ENCODE assay signal across 8 mouse cellular contexts in the genomic region with DNA sequence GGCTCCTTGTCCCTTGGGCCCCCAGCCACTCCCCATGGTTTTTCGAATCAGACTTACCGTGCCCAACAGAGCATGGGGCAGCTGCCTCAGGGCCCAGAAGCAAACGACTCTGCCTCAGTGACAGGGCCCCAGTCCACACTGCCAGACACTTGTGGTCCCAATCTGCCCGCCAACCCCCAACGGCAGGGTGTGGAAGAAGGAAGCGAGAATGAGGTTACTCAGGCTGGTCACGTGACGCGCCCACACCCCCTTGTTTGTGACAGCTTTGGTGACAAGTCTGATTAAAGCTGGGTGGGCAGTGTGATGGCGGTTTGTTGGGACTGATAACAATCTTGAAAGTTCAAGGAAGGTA. TPM values are rescaled to one million over a fixed set of nuclear protein-coding genes. Genes with fewer than 3 reads are reported as not detected.
DNase-seq lines count a peak whose midpoint lies in the region; TF ChIP-seq lines count a peak whose summit lies in the region.

No protein-coding gene starts in this region.

- H3K9me3 ChIP-seq in erythroblast, embryonic 14.5 days (ENCODE audit: control insufficient read depth, low read length) = no peaks in the 10 kb centered on the region

- peak; percentile 98 for TF ChIP-seq POLR2A in thymus, adult 2 months (IDR thresholded peaks at IDR 0.05; ENCODE audit: control insufficient read depth, extremely low read depth, insufficient read depth, low read length, poor library complexity)

- no peak for TF ChIP-seq CTCF in thymus, adult 2 months (IDR thresholded peaks at IDR 0.05; ENCODE audit: borderline replicate concordance, control insufficient read depth, extremely low read depth, insufficient read depth, low read length, poor library complexity)

- peak overlapping the region; percentile 45 for H3K4me3 ChIP-seq in erythroblast, embryonic 14.5 days (replicated peaks)
- peak overlapping the region; percentile 88 for H3K4me3 ChIP-seq in thymus, adult 2 months (ENCODE audit: control insufficient read depth, insufficient read depth, low read length)

- DNase-seq in layer of hippocampus, adult 11-12 months (ENCODE audit: low spot score) = peak; percentile 75
- DNase-seq in layer of hippocampus, adult 18-20 months (ENCODE audit: low spot score in 2 of 2) = no peak
- DNase-seq in lung, postnatal 10 days = peak; percentile 66
- DNase-seq in thymus, adult 2 months = peak; percentile 94
- no peak for DNase-seq in embryo, embryonic 10.5 days (ENCODE audit: low spot score)
- no peak for DNase-seq in adrenal gland, adult 18-20 months (ENCODE audit: low spot score in 2 of 2)
- no peak for DNase-seq in left cerebral cortex, adult 8-10 months (ENCODE audit: low spot score in 2 of 2)

- H3K36me3 ChIP-seq in erythroblast, embryonic 14.5 days (ENCODE audit: control insufficient read depth) = no peaks in the 10 kb centered on the region
- H3K36me3 ChIP-seq in thymus, adult 2 months (ENCODE audit: control insufficient read depth, insufficient read depth, low read length) = peaks cover under 1% of the 10 kb centered on the region; the same call in 1 of the 2 replicates

- peaks cover 22% of the 10 kb centered on the region for H3K4me1 ChIP-seq in erythroblast, embryonic 14.5 days (ENCODE audit: control insufficient read depth)
- peaks cover 65% of the 10 kb centered on the region for H3K4me1 ChIP-seq in thymus, adult 2 months (replicated peaks; ENCODE audit: control insufficient read depth, insufficient read depth, low read length)

- no peaks in the 10 kb centered on the region for H3K27me3 ChIP-seq in erythroblast, embryonic 14.5 days (ENCODE audit: control insufficient read depth)
- H3K27me3 ChIP-seq in thymus, adult 2 months (ENCODE audit: control insufficient read depth, insufficient read depth, low read length) = no peaks in the 10 kb centered on the region

- 3% methylated on average over 10 of the region's 10 CpGs for WGBS in thymus, adult 2 months

- H3K27ac ChIP-seq in thymus, adult 2 months (ENCODE audit: control insufficient read depth, insufficient read depth, low read length) = peak overlapping the region; percentile 90

RNA-seq across cellular contexts. Expression of gene Selplg, which starts 2.2 kb away (rescaled TPM):
- total RNA-seq in layer of hippocampus, adult 18-20 months (2021) = 10 to 100 TPM; 34.7 to 38.4 TPM
- polyA plus RNA-seq in erythroblast, embryonic 14.5 days (2012) = 1.1 and 1.4 TPM in 2 replicates
- 755 and 783 TPM in 2 replicates for polyA plus RNA-seq in thymus, adult 2 months (2012; rRNA removed)
- 10 to 100 TPM in 1 of 2 experiments, 1 to 10 TPM in 1; 4.5 to 10.0 TPM for total RNA-seq in adrenal gland, adult 18-20 months (2021)
- 10 to 100 TPM; 26.2 to 60.3 (median 40.2) TPM for total RNA-seq in left cerebral cortex, adult 8-10 months (2022)

RNA-seq across cellular contexts. Expression of gene Tmem119, which starts 30.0 kb away (rescaled TPM):
- total RNA-seq in layer of hippocampus, adult 18-20 months (2021) = 10 to 100 TPM; 25.9 to 29.0 TPM
- 0.03 TPM in 2 replicates for polyA plus RNA-seq in erythroblast, embryonic 14.5 days (2012)
- 8.8 and 11.7 TPM in 2 replicates for polyA plus RNA-seq in thymus, adult 2 months (2012; rRNA removed)
- total RNA-seq in adrenal gland, adult 18-20 months (2021) = 10 to 100 TPM in 1 of 2 experiments, 1 to 10 TPM in 1; 6.8 to 12.3 TPM
- 10 to 100 TPM; 21.4 to 31.5 (median 25.0) TPM for total RNA-seq in left cerebral cortex, adult 8-10 months (2022)

RNA-seq across cellular contexts. Expression of gene Iscu, which starts 57.7 kb away (rescaled TPM):
- 100 to 1,000 TPM; 128 to 132 TPM for total RNA-seq in layer of hippocampus, adult 18-20 months (2021)
- 16.5 and 25.3 TPM in 2 replicates for polyA plus RNA-seq in erythroblast, embryonic 14.5 days (2012)
- polyA plus RNA-seq in thymus, adult 2 months (2012; rRNA removed) = 80.6 and 93.7 TPM in 2 replicates
- total RNA-seq in adrenal gland, adult 18-20 months (2021) = 1,000 to 10,000 TPM in 1 of 2 experiments, 100 to 1,000 TPM in 1; 455 to 1,089 TPM
- total RNA-seq in left cerebral cortex, adult 8-10 months (2022) = 100 to 1,000 TPM; 124 to 132 (median 128) TPM

RNA-seq across cellular contexts. Expression of gene Sart3, which starts 58.0 kb away (rescaled TPM):
- total RNA-seq in layer of hippocampus, adult 18-20 months (2021) = 10 to 100 TPM; 48.3 to 49.3 TPM
- 2.2 and 3.0 TPM in 2 replicates for polyA plus RNA-seq in erythroblast, embryonic 14.5 days (2012)
- 47.5 and 53.1 TPM in 2 replicates for polyA plus RNA-seq in thymus, adult 2 months (2012; rRNA removed)
- 10 to 100 TPM; 28.4 to 33.7 TPM for total RNA-seq in adrenal gland, adult 18-20 months (2021)
- total RNA-seq in left cerebral cortex, adult 8-10 months (2022) = 10 to 100 TPM; 38.2 to 43.8 (median 41.5) TPM

Comparison
In these comparisons a context has a peak if more than half of its experiments do, and no peak if none do; other contexts are left out.
1. DNase-seq: peak in layer of hippocampus, adult 11-12 months (single experiment), lung, postnatal 10 days (single experiment) and thymus, adult 2 months (single experiment); none in layer of hippocampus, adult 18-20 months (0 of 2), embryo, embryonic 10.5 days (single experiment), adrenal gland, adult 18-20 months (0 of 2) and left cerebral cortex, adult 8-10 months (0 of 2).